Mouse (Mus musculus): ENCODE measurements at regions not wholly inside any gene's neighbourhood (a gene's known extent, or its start where the extent isn't known, plus 50 kb on each side); places are given as distances from the start of the nearest gene placed in this dataset.
"Not testable (repeated sequence)": the region's sequence is repeated elsewhere in the genome, so short reads cannot be mapped to it uniquely, and the experiment has no call there.

DNA sequence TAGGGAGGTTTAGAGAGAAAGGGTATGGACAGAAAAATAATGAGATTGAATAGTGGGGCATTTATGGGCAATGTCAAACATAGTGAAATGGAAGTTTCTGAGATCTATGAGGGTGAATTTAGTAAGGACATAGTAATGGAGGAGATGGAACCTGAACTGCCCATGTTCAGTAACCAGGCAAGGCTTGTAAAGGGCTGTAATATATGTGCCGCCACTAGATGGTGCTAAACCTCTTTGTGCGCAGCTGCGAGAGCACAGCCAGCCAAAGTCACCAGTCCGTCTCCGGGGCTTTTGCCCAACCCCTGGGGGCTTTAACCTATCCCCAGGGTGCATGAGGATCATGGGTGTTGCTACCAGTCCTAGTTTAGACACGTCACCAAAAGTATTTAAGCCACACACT, 77.7 kb upstream of the Vmn2r25 start:
- H3K9ac ChIP-seq (ENCODE audit: low read depth, low read length); H3K4me3 ChIP-seq (ENCODE audit: insufficient read depth, low read depth, low read length); H3K36me3 ChIP-seq (ENCODE audit: control insufficient read depth, insufficient read depth, low read length); DNase-seq (ENCODE audit: extremely low read depth, low read depth, low spot score); H3K27ac ChIP-seq (replicated peaks; ENCODE audit: insufficient read depth, low read depth, low read length); H3K27me3 ChIP-seq (ENCODE audit: control insufficient read depth, insufficient read depth, low read length); H3K4me1 ChIP-seq (ENCODE audit: control insufficient read depth, insufficient read depth, low read length); H3K79me2 ChIP-seq (ENCODE audit: control insufficient read depth, insufficient read depth, low read length): not testable (repeated sequence)
- WGBS, result 8% methylated on average over 5 of the region's 6 CpGs

DNA sequence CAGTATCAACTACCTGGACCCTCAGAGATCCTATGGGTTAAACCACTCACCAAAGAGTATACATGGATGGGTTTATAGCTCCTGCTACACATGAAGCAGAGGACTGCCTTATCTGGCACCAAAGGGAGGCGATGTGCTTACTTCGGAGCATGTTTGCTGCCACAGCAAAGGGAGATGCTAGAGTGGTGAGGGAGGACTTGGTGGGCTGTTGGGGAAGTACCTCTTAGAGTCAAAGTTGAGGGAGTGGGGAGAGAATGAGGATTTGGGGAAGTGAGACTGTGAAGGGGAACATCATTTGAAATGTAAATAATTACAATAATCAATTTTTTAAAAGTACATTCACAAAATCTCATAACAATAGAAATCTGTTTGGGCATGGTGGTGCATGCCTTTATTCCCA, 84.7 kb upstream of the Vmn2r25 start:
- H3K4me3 ChIP-seq (ENCODE audit: insufficient read depth, low read depth, low read length), result no peak overlapping the region
- WGBS, result 85% methylated on average over 2 of the region's 2 CpGs
- no peak overlapping the region for H3K9ac ChIP-seq (ENCODE audit: low read depth, low read length)
- TF ChIP-seq POLR2A (IDR thresholded peaks at IDR 0.05; ENCODE audit: extremely low read depth, insufficient read depth, low read length) (no peak), CTCF (IDR thresholded peaks at IDR 0.05; ENCODE audit: low read depth, low read length) (no peak)
- no peaks in the 10 kb centered on the region for H3K79me2 ChIP-seq (ENCODE audit: control insufficient read depth, insufficient read depth, low read length)
- H3K4me1 ChIP-seq (ENCODE audit: control insufficient read depth, insufficient read depth, low read length), result no peaks in the 10 kb centered on the region
- no peak for DNase-seq (ENCODE audit: extremely low read depth, low read depth, low spot score)
- H3K27me3 ChIP-seq (ENCODE audit: control insufficient read depth, insufficient read depth, low read length), result no peaks in the 10 kb centered on the region
- no peaks in the 10 kb centered on the region for H3K36me3 ChIP-seq (ENCODE audit: control insufficient read depth, insufficient read depth, low read length)
- H3K27ac ChIP-seq (replicated peaks; ENCODE audit: insufficient read depth, low read depth, low read length), result no peak overlapping the region

DNA sequence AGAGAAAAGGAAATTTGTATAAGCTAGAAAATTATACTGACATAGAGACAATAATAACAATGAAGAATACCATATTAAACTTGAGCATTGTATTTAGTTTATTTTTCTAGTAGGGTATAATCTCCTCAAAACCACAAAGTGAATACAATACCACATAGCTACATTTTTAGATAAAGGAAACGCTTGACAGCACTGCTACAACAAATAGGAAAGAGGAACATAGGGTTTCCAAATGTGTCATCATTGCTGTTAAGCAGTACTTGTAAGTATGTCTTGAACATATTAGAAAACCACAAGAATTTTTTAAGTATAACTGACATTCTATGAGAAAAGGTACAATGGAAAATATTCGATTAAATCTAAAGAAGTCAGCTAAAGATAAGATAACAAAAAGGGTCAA, 63.0 kb upstream of the Vmn2r26 start:
- DNase-seq (ENCODE audit: extremely low read depth, low read depth, low spot score), result peak; percentile 7
- H3K27me3 ChIP-seq (ENCODE audit: control insufficient read depth, insufficient read depth, low read length), result no peaks in the 10 kb centered on the region
- no peaks in the 10 kb centered on the region for H3K79me2 ChIP-seq (ENCODE audit: control insufficient read depth, insufficient read depth, low read length)
- H3K36me3 ChIP-seq (ENCODE audit: control insufficient read depth, insufficient read depth, low read length), result no peaks in the 10 kb centered on the region
- TF ChIP-seq POLR2A (IDR thresholded peaks at IDR 0.05; ENCODE audit: extremely low read depth, insufficient read depth, low read length) (no peak), CTCF (IDR thresholded peaks at IDR 0.05; ENCODE audit: low read depth, low read length) (no peak)
- H3K4me3 ChIP-seq (ENCODE audit: insufficient read depth, low read depth, low read length), result no peak overlapping the region
- WGBS, result 61% methylated on average over 2 of the region's 2 CpGs
- H3K4me1 ChIP-seq (ENCODE audit: control insufficient read depth, insufficient read depth, low read length), result no peaks in the 10 kb centered on the region
- no peak overlapping the region for H3K9ac ChIP-seq (ENCODE audit: low read depth, low read length)
- H3K27ac ChIP-seq (replicated peaks; ENCODE audit: insufficient read depth, low read depth, low read length), result no peak overlapping the region

DNA sequence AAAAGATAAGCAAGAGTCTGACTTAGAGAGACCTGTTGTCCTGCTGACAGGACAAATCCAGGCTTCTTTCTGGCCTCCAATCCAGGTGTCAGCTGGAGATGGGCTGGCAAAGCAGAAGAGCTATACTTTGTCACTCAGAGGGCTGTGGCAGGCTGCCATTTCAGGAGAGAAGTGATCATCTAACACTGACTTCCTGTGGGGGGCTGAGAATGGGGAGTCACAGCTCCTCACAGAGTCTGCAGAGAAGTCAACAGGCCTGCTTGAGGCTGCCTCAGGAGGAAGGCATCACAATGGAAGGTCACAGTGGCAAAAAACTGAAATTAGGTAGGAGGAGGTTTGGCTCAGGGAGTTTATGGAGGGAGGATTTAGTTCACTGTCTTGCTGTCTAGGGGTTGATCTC, 53.2 kb upstream of the Vmn2r26 start:
- Histone ChIP-seq H3K27me3 (ENCODE audit: control insufficient read depth, insufficient read depth, low read length) (no peaks in the 10 kb centered on the region), H3K79me2 (ENCODE audit: control insufficient read depth, insufficient read depth, low read length) (no peaks in the 10 kb centered on the region), H3K4me3 (ENCODE audit: insufficient read depth, low read depth, low read length) (no peak overlapping the region), H3K9ac (ENCODE audit: low read depth, low read length) (no peak overlapping the region), H3K4me1 (ENCODE audit: control insufficient read depth, insufficient read depth, low read length) (no peaks in the 10 kb centered on the region), H3K36me3 (ENCODE audit: control insufficient read depth, insufficient read depth, low read length) (no peaks in the 10 kb centered on the region), H3K27ac (replicated peaks; ENCODE audit: insufficient read depth, low read depth, low read length) (no peak overlapping the region)
- DNase-seq (ENCODE audit: extremely low read depth, low read depth, low spot score), result no peak
- TF ChIP-seq POLR2A (IDR thresholded peaks at IDR 0.05; ENCODE audit: extremely low read depth, insufficient read depth, low read length) (no peak), CTCF (IDR thresholded peaks at IDR 0.05; ENCODE audit: low read depth, low read length) (no peak)

Data from liver, adult 2 months (tissue).